Mouse (Mus musculus) urinary bladder, postnatal 25 days (tissue): ENCODE data around the gene Ankmy2.

Source experiments
- DNase-seq: peaks from one replicate; pipeline ENCODE4 v3.0.0; 2022; ENCODE audit warnings: low spot score

The Ankmy2 gene

DNA sequence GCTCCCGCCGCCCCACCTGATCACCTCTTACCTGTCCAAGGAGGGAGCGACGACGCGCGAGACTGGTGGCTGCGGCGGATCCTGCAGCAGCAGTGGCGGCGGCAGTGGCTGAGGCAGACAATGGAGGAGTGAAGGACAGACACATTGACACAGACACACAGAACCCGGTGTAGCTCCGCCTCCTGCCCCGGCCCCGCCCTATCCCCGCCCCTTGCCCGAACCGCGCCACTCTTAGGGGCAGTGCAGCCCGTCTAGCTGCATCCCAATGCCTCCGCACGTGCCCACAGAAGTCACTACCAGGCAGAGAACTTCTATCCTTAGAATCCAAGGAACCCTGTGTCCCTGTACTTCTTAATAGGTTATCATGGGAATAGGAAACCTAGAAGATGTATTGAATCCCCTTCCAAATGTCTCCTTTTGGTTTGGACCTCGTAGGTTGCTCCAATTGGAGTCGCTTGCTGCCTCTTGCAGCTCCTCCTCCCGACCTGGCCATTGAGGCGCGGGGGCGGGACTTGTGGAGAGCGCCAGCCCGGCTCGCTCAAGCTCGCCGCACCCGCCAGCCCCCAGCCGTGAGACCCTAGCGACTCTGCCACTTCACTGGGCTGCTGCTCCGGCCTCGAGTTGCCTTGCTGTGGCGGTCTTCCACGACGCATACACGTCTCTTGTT, at the start of gene Ankmy2:
Gene Ankmy2, plus strand, starts transcription at position 478 of the 667 bp plus-strand sequence.
- DNase-seq = peak; percentile 87

- no peak for DNase-seq
Observed at GRCm38 (mm10) chr12:36108442-36108841, 48.5 kb upstream of the Ankmy2 start.

- DNase-seq = no peak
Observed at GRCm38 (mm10) chr12:36110457-36110856, 46.5 kb upstream of the Ankmy2 start.

GRCm38 (mm10) chr12:36111110-36111509, 45.8 kb upstream of the Ankmy2 start:
- DNase-seq = no peak

DNA sequence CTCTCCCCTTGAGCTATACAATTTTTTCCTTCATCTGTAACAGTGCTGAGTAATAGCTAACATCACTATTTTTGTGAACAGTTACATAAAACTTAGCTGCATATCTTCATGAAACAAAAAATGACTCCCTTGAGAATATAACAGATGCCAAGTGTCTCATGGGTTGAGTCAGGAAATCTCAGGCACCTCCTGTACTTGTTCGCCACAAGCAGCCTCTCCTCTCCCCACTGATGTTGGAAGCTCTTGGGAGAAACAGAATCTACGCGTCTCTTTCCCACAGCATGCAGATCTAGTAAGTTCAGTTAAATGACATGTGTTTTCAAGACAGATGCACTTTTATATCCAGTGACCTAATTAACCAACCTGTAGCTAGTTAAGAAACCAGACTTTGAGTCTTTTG, 44.8 kb upstream of the Ankmy2 start:
- no peak for DNase-seq

DNA sequence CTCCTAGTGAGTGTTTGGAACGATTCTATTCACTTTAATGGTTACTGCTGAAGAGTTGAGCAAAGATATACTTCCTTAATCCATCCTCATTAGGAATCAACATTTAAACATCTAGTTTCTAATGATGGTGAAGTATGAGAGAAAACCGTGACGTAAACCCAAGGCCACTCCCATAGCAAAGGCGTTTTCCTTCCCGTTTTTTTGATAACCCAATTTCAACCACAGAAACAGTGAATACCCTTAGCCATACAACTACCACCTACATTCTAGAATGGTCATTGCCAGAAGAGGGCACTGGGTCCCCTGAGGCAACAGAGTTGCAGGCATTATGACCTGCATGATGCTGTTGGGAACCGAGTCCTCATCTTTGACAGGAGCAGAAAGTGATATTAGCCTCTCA, 39.8 kb upstream of the Ankmy2 start:
- DNase-seq = no peak

DNA sequence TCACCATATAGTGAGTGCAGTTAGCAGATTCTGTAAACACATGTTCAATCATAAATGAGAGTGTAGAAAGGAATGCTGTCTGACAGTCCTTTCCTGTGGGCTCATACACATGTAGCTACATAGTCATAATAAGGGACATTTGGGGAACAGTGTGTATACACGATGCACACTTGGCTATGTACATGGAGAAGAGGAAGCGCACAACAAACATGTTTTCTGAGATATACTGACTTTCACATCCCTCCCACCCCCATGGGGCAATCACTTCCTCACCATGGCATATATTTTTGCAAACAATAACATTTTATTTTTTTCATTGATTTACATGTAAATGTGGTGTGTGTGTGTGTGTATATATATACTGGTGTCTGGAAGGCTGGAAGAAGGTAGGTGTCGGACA, 37.7 kb upstream of the Ankmy2 start:
- no peak for DNase-seq

DNA sequence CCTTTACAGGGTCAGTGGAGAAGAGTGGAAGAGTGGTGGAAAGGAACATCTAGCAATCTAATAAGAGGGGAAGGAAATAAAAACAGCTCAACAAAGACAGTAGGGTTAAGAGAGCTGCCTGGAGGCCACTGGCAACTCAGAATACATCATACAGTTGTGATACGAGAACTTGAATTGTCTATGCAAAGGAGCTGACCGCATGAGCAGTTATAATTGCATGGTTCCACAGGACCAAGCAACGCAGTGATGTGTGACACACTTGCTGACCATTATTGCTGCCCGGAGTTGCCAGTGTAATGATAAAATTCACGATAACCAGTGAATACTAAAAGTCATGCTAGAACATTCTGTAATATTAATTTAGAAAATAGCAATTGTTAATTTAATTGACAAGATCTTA, 30.9 kb upstream of the Ankmy2 start:
- no peak for DNase-seq

DNA sequence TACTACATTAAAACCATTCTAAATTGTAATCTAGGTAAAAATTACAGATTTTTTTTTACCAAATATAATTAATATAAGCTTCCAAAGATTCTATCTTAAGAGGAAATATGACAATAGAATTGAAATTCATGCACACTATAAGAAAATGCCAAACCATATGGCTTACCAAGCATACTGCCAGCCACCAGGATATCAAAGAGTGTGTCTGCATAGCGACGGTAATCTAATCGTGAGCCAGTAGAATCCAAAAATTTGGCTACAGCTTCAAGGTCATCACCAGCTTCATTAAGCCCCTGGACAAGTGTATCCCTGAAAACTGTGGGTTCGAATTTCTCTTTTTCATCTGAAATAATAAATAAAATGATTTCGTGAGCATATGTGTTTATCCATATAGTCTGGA, 27.1 kb upstream of the Ankmy2 start:
- no peak for DNase-seq

GRCm38 (mm10) chr12:36132254-36132653, 24.7 kb upstream of the Ankmy2 start:
- no peak for DNase-seq

DNA sequence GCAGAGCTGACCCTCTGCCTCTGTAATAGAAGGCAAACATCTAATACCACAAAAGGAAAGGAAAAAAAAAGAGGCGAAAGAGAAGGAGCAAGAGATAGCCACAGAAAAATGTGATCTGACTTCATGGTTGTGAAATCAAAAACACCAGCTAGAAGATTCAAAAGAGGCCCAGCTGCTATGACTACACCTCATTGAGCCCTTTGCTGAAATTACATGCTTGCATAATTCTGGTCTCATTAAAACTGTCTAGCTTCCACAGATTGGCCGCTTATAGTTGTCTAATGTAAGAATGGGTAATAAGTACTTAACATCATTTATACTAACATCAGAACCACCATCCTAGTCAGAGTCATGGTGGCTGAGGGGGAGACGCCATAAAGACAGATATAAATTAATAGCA, 24.2 kb upstream of the Ankmy2 start:
- no peak for DNase-seq

DNA sequence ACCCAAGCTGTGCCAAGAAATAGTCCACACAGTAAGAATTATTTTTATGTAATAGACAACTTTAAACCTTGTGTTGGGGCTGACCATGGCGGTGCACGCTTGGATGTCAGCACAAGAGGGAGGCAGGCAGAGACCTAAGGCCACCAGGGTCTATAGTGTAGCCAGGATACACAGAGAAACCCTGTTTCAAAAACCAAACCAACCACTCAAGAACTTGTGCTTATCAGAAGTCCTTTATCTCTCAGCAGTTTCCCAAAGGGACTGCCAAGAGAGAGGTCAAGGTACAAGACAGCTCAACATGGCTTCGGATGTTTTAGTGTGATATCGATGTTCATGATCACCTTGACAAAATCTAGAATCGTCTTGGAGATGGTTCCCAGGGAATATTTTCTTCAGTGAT, 23.4 kb upstream of the Ankmy2 start:
- DNase-seq = no peak

DNA sequence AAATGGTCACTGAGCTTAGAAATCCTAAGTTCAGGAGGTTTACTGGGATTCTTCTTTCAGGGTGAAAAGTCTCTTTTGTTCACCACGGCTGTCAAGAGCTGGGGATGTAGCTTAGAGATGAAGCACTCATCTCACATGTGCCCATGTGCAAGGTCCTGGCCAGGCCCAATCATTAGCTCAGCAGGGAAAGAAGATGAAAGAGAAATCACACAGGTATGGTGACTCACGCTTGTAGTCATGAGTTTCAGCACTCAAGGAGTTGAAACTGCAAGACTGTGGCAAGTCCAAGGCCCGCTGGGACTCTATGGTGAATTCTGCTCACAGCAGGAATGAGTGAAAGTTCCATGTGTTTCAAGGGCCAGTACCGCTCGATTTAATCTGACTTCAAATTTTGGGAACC, 22.8 kb upstream of the Ankmy2 start:
- DNase-seq = no peak

- DNase-seq = no peak
Observed at GRCm38 (mm10) chr12:36135409-36135808, 21.5 kb upstream of the Ankmy2 start.

- DNase-seq = no peak
Observed at GRCm38 (mm10) chr12:36136285-36136684, 20.6 kb upstream of the Ankmy2 start.

- DNase-seq = no peak
Observed at GRCm38 (mm10) chr12:36137192-36137591, 19.7 kb upstream of the Ankmy2 start.

- DNase-seq = no peak
Observed at GRCm38 (mm10) chr12:36140401-36140800, 16.5 kb upstream of the Ankmy2 start.

- DNase-seq = no peak
Observed at GRCm38 (mm10) chr12:36146230-36147011, 10.5 kb upstream of the Ankmy2 start.

- DNase-seq = no peak
Observed at GRCm38 (mm10) chr12:36150265-36150664, 6.6 kb upstream of the Ankmy2 start.

GRCm38 (mm10) chr12:36150737-36151136, 6.2 kb upstream of the Ankmy2 start:
- no peak for DNase-seq

DNA sequence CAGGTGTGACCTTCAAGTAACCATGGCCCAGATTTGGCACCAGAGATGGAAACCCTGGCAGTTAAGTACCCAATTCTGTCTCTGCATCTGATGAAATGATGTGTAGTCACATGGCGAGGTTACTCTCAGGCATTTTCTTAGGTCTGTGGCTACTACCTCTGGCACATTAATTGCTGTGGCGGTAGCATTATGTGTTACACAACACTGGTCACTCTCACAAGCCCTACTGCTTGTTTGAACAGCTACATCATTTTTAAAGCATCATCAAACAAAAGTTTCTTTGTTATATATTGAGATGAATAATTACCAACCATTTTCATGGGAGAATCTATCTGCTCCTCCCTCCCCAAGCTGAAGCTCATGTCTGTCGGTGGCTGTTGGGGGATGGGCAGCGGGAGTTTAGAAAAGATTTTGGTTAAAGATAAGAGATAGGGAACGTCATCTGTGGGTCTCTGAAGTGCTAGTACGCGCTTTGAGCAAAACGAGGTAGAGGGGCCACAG, 1.7 kb upstream of the Ankmy2 start:
- DNase-seq = peak; percentile 15

- no peak for DNase-seq
Observed at GRCm38 (mm10) chr12:36156101-36156636, 745 bp upstream of the Ankmy2 start.

GRCm38 (mm10) chr12:36157304-36157637, 357 bp downstream of the Ankmy2 start:
- DNase-seq = no peak
